Mouse (Mus musculus) cerebellum, adult 18-20 months (tissue): Measurements from ENCODE around the gene Slc16a1.
A peak's percentile ranks its signal among the peaks of the same experiment; 100 is the strongest.

ENCODE experiments used
- DNase-seq, 2 experiments: peaks; one replicate each; pipeline ENCODE4 v3.0.0; 2021

The Slc16a1 gene

DNA sequence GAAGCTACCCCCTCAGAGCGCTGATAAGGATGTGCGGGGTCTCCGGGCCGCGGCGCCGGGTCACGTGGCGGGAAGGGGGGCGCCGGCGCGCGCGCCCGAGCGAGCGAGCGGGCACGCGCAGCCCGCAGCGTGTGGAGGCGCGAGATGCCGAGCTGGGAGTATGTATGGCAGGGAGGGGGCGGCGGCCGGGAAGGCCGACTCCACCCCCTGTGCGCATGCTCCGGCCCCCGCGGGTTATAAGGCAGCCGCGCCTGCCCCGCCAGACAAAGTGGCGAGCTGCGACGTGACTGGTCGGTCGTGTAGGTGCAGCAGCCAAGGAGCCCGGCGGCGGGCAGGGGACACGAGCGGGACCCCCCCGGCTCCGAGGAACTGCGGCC is at the start of gene Slc16a1:
Slc16a1 (plus strand) TSS at position 266 of the 377 bp plus-strand sequence.
- DNase-seq = peak; percentile 92 to 96

- peak in 1 of 2 experiments; percentile 40 for DNase-seq
Measured at GRCm38 (mm10) chr3:104596451-104597134, 41.9 kb upstream of the Slc16a1 start.

DNA sequence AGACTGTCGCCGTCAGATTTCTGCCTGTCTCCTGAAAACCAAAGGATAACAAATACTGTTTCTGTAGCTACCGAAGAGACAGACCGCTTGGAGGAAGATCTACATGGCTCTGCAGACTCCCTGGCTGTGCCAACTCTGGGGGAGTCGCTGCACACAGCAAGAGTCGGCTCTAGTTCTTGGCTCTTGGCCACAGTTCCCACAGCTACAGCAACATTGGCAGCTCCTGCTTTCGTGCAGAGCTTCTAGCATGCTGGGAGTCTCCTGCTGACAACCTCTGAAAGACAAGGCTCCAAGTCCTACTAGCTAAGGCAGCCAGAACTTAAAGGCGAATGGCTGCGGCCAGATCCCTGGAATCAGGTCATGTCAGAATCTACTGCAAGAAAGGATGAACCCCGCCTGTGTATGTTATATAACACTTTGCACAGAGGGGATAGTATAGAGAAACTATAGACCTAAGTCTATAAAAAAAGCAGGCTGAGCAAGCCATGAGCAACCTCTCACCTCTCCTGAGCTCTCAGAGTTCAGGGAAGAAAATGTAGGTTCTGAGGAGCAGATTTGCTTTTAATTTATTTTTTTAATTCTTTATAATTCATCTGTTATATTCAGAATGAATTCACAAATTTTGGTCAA is 41.2 kb upstream of the Slc16a1 start:
- peak; percentile 92 to 94 for DNase-seq

GRCm38 (mm10) chr3:104599296-104600150 is 38.9 kb upstream of the Slc16a1 start:
- peak in 1 of 2 experiments; percentile 25 for DNase-seq

GRCm38 (mm10) chr3:104600691-104601090 is 37.8 kb upstream of the Slc16a1 start:
- DNase-seq = no peak

DNA sequence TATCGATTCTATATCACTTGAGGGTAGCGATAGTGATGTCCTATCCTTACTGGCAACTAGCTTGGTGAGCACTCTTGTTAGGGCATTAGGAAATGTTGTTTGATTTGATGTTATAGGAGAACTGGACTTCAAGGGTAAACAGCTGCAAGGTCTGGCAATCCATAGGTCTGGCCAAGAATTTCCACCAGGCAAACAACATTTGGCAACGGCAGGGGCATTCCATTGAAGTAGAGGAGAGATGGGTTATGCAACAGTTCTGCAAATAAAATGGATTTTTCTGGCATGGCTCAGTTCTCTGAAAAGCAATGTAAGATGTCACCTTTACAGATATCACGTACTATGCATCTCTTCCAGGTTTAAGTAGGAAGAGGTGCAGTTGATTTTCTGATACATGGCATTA is 36.8 kb upstream of the Slc16a1 start:
- DNase-seq = no peak

DNA sequence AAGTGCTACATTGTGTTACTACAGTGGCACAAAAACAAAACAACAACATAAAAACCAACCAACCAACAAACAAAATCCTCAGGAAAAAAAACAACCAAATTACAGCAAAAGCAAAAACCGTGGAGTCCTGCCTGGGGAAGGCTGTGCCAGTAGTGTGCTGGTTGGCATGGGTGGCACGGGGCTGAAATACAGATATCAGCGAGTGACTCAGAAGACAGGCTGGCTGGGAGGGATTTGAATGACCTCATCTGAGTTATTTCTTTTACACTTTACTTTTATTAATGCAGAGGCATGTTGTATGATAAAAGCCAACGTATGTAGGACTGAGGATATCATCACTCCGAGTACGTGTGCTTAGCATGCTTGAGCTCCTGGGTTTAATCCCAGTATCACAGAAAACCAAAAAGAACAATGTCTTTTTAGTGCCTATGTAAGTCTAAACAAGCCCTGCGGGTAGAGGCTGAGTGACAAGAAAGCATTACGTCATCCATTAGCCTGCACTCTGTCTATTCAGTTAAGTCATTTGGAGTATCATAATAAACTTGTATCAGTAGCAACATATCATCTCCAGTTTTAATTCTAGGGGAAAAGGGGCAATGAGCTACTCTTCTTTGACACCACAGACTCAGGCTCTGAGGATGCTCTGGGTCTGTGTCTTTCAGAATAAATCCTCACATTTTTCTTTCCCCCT is 28.6 kb upstream of the Slc16a1 start:
- DNase-seq = no peak

DNA sequence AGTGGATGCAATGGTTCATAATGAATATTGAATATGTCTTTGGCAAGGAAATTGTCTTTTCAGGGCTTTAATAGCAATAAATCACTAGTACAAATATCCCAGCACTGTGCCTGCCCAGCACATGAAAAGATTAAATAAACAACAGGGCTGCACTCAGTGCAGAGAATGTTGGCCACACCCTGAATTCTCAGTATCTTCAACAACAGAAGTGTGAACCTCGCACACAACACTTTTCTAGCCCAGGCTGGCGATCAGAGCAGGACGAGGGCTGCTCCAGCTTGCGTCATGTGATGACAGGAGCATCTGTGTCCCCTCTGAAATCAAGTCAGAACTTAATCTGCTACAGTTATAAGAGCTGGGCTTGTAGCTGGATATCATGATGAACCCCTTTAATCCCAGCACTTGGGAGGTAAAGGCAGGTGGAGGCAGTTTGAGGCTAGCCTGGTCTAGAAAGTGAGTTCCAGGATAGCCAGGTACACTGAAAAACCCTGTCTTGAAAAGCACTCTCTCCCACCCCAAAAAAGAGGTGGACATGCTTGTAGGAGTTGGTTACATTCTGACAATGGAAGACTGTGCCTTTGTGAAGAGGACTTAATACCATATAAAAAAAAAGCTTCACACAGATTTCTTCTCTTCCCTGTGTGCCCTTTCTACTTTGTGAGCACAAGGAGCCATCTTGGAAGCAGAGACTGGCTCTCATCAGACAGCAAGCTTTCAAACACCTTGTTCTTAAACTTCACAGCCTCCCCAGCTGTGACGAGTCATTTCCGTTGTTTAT is 27.8 kb upstream of the Slc16a1 start:
- DNase-seq = no peak

DNA sequence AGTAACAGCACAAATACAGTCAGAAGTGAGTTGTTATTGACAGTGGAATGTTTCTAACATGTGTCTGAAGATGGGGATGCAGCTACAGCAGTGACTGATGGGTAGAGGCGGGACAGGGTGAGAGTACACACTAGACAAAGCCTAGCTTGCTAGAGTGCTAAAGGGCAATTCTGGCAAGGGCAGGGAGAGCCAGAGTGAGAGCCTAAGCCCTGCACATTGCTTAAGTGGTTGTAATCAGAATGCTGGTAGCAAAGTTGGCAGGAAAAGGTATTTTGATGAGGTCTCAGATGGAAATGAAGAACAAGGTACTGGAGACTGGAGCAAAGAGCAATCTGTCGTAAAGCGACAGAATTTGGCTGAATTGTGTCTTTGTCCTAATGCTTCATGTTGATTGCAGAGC is 26.5 kb upstream of the Slc16a1 start:
- no peak for DNase-seq

DNA sequence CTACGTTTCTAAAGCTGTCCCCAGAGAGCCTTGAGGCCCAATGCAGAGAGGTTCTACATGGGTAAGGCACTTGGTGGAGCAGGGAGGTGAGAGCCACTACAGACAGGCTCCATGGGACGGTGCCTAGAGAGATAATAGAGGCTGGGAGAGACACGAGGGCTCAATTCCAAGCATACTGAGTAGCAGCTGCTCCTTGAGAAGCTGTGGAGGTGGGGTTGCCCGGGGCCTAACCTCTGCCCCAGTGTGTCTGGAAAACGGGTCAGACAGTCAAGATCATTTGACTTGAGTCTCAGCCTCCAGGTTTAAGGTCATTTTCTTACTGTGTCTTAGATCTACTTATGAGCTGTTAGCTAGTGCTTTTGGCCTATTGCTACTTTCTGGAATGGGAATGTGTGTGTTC is 25.4 kb upstream of the Slc16a1 start:
- DNase-seq = no peak

- no peak for DNase-seq
Measured at GRCm38 (mm10) chr3:104614081-104614480, 24.4 kb upstream of the Slc16a1 start.

- DNase-seq = no peak
Measured at GRCm38 (mm10) chr3:104615216-104615615, 23.3 kb upstream of the Slc16a1 start.

DNA sequence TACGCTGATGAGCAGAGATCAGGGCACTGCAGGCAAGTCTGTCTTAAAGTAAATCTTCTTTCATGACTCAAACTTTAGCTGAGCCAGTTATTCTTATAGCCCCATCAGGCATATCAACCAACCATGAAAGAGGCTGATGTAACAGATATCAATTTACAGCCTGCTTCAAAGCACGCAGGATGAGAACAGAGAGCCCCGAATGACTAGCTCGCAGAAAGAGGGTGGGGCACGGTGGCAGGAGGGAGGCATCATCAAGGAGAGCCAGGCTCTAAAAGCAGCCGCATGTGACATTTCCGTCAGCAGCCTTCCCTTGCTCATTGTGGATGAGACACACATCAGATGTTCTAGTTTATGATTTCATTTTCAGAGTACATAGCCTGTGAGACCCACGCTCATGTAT is 22.3 kb upstream of the Slc16a1 start:
- DNase-seq = no peak

GRCm38 (mm10) chr3:104621841-104622240 is 16.6 kb upstream of the Slc16a1 start:
- DNase-seq = no peak

DNA sequence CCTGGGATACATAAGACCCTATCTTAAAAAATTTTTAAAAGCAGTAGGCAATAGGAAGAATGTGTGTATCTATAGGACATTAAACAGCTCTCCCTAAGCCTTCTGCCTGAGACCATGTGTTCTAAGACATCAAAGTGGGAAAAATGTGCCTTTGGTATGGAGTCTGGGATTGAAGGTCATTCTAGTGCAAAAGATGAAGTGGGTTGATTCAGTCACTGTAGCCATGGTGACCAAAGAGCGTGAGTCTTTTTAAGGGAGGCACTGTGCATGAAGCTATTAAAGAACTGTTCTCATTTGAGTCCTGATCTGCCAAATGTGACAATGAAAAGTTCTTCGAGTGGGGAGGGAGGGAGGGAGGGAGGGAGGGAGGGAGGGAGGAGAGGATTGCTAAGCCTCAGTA is 8.7 kb upstream of the Slc16a1 start:
- DNase-seq = no peak

GRCm38 (mm10) chr3:104630941-104631340 is 7.5 kb upstream of the Slc16a1 start:
- no peak for DNase-seq

GRCm38 (mm10) chr3:104632560-104633162 is 5.8 kb upstream of the Slc16a1 start:
- no peak for DNase-seq

DNA sequence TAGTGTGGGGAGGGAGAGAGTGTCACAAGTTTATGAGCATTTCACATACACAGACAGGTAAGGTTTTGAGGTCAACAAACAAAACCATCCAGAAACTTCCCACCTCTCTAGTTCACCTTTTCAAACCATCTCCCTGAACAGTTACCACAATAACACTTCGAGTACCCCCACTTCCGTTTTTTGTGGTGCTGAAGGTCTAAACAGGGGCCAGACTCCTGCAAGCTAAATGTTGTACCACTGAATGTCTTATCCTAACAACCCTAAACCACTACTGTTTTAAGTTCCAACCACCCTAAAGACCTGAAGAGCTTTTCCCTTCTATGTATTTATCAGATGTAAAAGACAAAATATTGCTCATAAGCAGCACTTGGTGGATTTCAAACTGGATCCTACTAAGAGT is 2.0 kb upstream of the Slc16a1 start:
- no peak for DNase-seq

- DNase-seq = peak in 1 of 2 experiments; percentile 27
Measured at GRCm38 (mm10) chr3:104637427-104638402, 753 bp upstream of the Slc16a1 start.

DNA sequence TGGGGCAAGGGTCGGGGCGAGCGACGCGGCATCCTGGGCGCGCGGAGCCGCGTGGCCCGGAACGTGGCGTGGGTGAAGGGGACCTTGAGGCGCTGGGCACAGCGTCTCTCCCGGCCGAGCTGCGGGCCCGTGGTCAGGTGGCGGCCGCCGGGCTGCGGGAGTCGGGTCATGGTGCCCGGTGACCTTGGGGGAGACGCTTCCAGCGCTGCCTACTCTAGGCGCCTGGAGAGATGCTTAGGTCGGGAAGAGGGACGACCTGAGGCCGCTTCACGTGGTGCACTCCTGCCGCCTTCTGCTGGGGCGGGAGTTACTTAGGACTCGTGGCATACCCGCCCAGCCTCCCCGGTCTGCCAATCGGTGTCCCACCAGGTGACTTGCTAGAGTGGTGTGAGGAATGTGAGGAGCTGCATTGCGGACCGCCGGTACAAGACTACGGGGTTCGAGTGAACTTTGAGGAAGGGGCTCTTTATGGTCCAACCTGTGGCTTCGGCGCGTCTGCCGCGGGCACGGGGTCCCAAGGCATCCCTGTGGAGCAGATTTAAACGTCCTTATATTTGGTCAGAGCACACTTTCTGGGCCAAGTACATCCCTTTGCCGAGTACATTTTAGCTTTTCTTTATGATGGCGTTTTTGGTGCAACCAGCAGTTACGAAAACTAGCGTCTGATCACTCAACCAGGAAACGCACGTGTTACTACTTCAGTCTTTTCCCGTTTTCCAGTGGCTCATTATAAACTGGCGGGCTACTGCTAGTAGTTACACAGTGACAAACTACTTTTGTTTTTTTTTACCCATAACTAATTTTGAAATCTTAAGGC is 672 bp downstream of the Slc16a1 start:
- DNase-seq = peak; percentile 72 to 75
